ENCODE assay signal across 1 mouse cellular context in the genomic region with DNA sequence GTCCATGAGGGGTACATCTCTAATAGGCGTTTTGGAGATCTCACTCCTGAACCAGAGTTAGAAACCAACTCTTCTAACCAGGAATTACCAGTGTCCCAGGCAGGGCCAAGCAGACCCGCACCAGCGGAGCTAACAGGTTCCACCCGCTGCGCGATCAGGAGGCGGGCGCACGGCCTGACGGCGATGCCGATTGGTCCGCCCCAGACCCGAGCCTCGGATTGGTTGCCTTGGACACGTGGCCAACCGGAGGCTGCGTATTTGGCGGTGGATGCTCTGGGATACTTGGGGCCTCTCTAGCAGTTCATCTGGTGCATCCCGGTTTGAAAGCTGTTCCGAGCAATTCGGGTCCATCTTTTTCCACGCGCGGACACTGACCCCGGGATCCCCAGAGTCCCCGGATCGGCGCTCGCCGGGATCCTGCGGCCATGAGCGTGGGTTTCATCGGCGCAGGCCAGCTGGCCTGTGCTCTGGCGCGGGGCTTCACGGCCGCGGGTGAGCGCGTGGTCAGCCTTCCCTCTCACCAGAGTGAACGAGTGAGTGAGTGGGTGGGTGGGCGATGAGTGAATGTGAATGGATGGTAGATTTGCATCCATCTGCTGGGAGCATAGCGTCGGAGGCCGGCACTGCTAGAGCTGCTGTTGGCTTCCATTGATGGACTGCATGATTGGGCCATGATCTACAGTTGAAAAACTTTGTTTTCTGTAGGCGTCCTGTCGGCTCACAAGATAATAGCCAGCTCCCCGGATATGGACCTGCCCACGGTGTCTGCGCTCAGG.
TF ChIP-seq lines count a peak whose summit lies in the region.

TSS of gene Pycr2 (plus strand) at position 255 of the 776 bp plus-strand sequence.

TF ChIP-seq in CH12.LX, 34 proteins besides CTCF, POLR2A, EP300 and RAD21 (continued from another document):
- TF ChIP-seq MAZ (IDR thresholded peaks at IDR 0.05; ENCODE audit: low read depth, low read length) = no peak
- no peak for TF ChIP-seq RCOR1 (conservative IDR thresholded peaks at IDR 0.05; ENCODE audit: low read depth, low read length)
- TF ChIP-seq KAT2A (IDR thresholded peaks at IDR 0.05; ENCODE audit: insufficient replicate concordance, low read length) = peak; percentile 77; the same call in 1 of the 2 replicates
- TF ChIP-seq ZMIZ1 (IDR thresholded peaks at IDR 0.05; ENCODE audit: low read depth, low read length) = peak; percentile 22
- TF ChIP-seq MYC (IDR thresholded peaks at IDR 0.05; ENCODE audit: low read depth, low read length) = peak; percentile 87
- no peak for TF ChIP-seq CHD1 (IDR thresholded peaks at IDR 0.05; ENCODE audit: low read depth, low read length)
- peak; percentile 49; the same call in 1 of the 2 replicates for TF ChIP-seq HCFC1 (IDR thresholded peaks at IDR 0.05; ENCODE audit: low read depth, low read length)
- TF ChIP-seq BHLHE40 (IDR thresholded peaks at IDR 0.05; ENCODE audit: low read depth, low read length) = 0 out of 2 replicates have a peak, but pooled peaks have one; percentile 10
- peak; percentile 47; the same call in 1 of the 2 replicates for TF ChIP-seq CHD2 (IDR thresholded peaks at IDR 0.05; ENCODE audit: low read length)
- peak; percentile 82 for TF ChIP-seq NRF1 (IDR thresholded peaks at IDR 0.05; ENCODE audit: low read depth, low read length)
- TF ChIP-seq TBP (conservative IDR thresholded peaks at IDR 0.05; ENCODE audit: low read depth, low read length) = peak; percentile 75; the same call in 1 of the 2 replicates
- TF ChIP-seq MXI1 (IDR thresholded peaks at IDR 0.05; ENCODE audit: low read depth, low read length) = peak; percentile 60; the same call in 1 of the 2 replicates
- peak; percentile 89 for TF ChIP-seq NELFE (IDR thresholded peaks at IDR 0.05; ENCODE audit: low read depth, low read length)
- peak; percentile 98 for TF ChIP-seq USF2 (conservative IDR thresholded peaks at IDR 0.05; ENCODE audit: low read depth, low read length)
- no peak; the same call in 1 of the 2 replicates for TF ChIP-seq UBTF (IDR thresholded peaks at IDR 0.05; ENCODE audit: low read depth, low read length)
- peak; percentile 97 for TF ChIP-seq MAX (IDR thresholded peaks at IDR 0.05; ENCODE audit: low read length)
- no peak for TF ChIP-seq ELF1 (IDR thresholded peaks at IDR 0.05; ENCODE audit: low read depth, low read length)
- peak; percentile 98 for TF ChIP-seq USF1 (IDR thresholded peaks at IDR 0.05; ENCODE audit: low read depth, low read length)
- TF ChIP-seq POLR2AphosphoS2 (IDR thresholded peaks at IDR 0.05; ENCODE audit: low read depth, low read length) = peak; percentile 75; the same call in 1 of the 2 replicates
- no peak for TF ChIP-seq E2F4 (IDR thresholded peaks at IDR 0.05; ENCODE audit: insufficient replicate concordance, low read depth, low read length)
- TF ChIP-seq IRF4 (IDR thresholded peaks at IDR 0.05; ENCODE audit: low read depth, low read length) = peak; percentile 6; the same call in 1 of the 2 replicates
